Mouse (Mus musculus) megakaryocyte, embryonic 14.5 days (primary cell): Measurements from ENCODE around the gene Mgll.

ENCODE experiments used
- FLI1 ChIP-seq: IDR thresholded peaks from 2 replicates; pipeline ENCODE4 v1.6.1; 2012; ENCODE audit warnings: low read length, inconsistent platforms, mixed read lengths
- GATA1 ChIP-seq: IDR thresholded peaks from 3 replicates; pipeline ENCODE4 v1.6.1; 2012; ENCODE audit warnings: mixed read lengths, low read length, inconsistent platforms, borderline replicate concordance

DNA sequence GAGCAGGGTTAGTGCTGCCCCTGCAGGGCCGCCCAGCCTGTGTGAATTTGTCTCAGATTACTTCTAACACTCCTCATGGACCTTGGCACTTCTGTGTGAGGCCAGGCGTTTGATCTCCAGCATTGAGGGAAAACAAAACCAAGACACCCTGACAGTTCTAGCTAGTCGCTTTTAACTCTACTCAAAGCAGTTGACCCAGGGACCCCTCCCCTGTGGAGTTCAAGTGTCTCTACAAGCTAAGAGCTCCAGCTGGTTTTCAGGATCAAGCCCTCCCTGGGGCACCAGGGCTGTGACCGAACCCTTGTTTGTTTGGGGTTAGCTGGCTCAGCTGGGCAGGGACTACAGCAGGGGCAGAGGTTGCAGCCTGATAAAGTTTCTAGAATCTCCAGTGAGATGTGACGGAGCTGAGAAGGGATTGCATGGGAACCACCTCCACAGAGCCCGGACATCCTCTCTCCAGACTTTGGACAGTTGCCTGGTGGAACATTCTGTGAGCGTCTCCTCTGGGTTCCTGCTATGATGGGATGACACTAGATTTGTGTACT is 68.0 kb downstream of the Mgll start:
- no peak for TF ChIP-seq GATA1
- TF ChIP-seq FLI1 = no peak
